Comparison of ENCODE assay signal across 29 mouse cellular contexts in the genomic region with DNA sequence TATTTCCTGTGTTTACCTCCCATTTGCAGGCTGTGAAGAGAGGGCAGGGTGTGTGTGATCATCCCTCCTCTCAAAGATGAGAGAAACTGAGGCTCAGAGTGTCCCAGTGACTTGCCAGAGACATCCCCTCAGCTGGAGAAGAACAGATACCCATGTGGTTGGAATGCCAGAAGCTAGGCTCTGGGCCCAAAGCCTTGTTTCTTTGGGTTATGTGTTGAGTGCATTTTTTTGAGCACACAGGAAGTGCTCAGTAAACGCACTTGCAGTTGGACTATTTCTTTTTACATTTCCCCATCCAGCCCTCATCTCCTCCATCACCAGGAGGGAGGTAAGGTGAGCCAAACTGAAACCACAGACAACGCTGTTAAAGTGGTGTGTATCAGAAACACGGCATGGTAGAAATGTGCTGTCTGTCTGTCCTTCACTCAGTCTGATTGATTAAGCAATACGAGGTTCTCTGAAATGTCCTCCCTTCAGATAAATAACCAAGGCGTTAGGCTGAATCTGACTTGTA.
DNase-seq lines count a peak whose midpoint lies in the region; ATAC-seq lines count a peak whose summit lies in the region.
"Had no signal": no experiment of that assay in that cellular context is flagged by ENCODE, and none has a peak within 500 bp of the region (broad histone marks: within the 10 kb centered on the region; RNA-seq: fewer than 3 reads in every experiment).

No protein-coding gene starts in this region.

- H3K4me3 ChIP-seq in heart, embryonic 16.5 days (ENCODE audit: low read length) = no peak overlapping the region
- no peak overlapping the region for H3K4me3 ChIP-seq in kidney, embryonic 16.5 days (ENCODE audit: low read length)
- H3K4me3 ChIP-seq: erythroblast, embryonic 14.5 days; gastrocnemius, adult 2 months; heart, adult 2 months; heart, embryonic 12.5 days; hindbrain, embryonic 12.5 days; left cerebral cortex, adult 2 months; limb, embryonic 12.5 days; liver, embryonic 15.5 days; midbrain, embryonic 10.5 days; midbrain, embryonic 15.5 days; stomach, embryonic 15.5 days had no signal

- no peaks in the 10 kb centered on the region for H3K36me3 ChIP-seq in heart, embryonic 16.5 days (ENCODE audit: control insufficient read depth, insufficient read depth)
- H3K36me3 ChIP-seq in kidney, embryonic 16.5 days (ENCODE audit: insufficient read depth, low read length) = no peaks in the 10 kb centered on the region
- H3K36me3 ChIP-seq: heart, embryonic 12.5 days; hindbrain, embryonic 12.5 days; limb, embryonic 12.5 days; liver, embryonic 15.5 days; midbrain, embryonic 10.5 days; midbrain, embryonic 15.5 days; stomach, embryonic 15.5 days had no signal

- no peak overlapping the region for H3K4me2 ChIP-seq in heart, embryonic 16.5 days (ENCODE audit: low read depth, low read length)
- no peak overlapping the region for H3K4me2 ChIP-seq in kidney, embryonic 16.5 days (replicated peaks; ENCODE audit: low read depth, low read length)
- H3K4me2 ChIP-seq: heart, embryonic 12.5 days; hindbrain, embryonic 12.5 days; limb, embryonic 12.5 days; liver, embryonic 15.5 days; lung, embryonic 14.5 days; midbrain, embryonic 15.5 days; stomach, embryonic 15.5 days had no signal

- 59% methylated on average over 5 of the region's 5 CpGs for WGBS in heart, embryonic 16.5 days
- WGBS in kidney, embryonic 16.5 days = 72% methylated on average over 5 of the region's 5 CpGs

- no peak for ATAC-seq in heart, embryonic 16.5 days (replicated peaks; ENCODE audit: extremely low read depth, insufficient read depth, low FRiP score)
- ATAC-seq in kidney, embryonic 16.5 days (ENCODE audit: low FRiP score, low TSS enrichment) = no peak
- ATAC-seq: forebrain, embryonic 16.5 days; midbrain, embryonic 15.5 days had no signal

- DNase-seq in heart, postnatal 4 days = no peak
- peak; percentile 74 for DNase-seq in CD4-positive helper T cell, adult 2 months (ENCODE audit: low read depth, low spot score)
- peak; percentile 85 for DNase-seq in induced T-regulatory cell, adult 2 months (ENCODE audit: low read depth)
- peak; percentile 74 for DNase-seq in thymus, postnatal 25 days
- no peak for DNase-seq in gastrocnemius, postnatal 14 days
- DNase-seq in layer of hippocampus, postnatal 25 days (ENCODE audit: extremely low spot score in 1 of 2, low spot score in 1 of 2) = no peak
- DNase-seq: adrenal gland, adult 2 months; cerebellum, adult 2 months; cerebellum, postnatal 14 days; gastrocnemius, adult 2 months; heart, adult 2 months; heart, postnatal 14 days; kidney, adult 18-20 months; kidney, postnatal 10 days; lung, embryonic 14.5 days; lung, postnatal 14 days; right cerebral cortex, postnatal 4 days had no signal

- intact Hi-C loops in gastrocnemius, postnatal 14 days (cut with DNase I; ENCODE audit: low total_unique reads) = no loop called here

- no peaks in the 10 kb centered on the region for H3K4me1 ChIP-seq in heart, embryonic 16.5 days (ENCODE audit: control insufficient read depth, insufficient read depth, low read length)
- no peaks in the 10 kb centered on the region for H3K4me1 ChIP-seq in kidney, embryonic 16.5 days (ENCODE audit: insufficient read depth, low read length)
- H3K4me1 ChIP-seq: heart, embryonic 12.5 days; hindbrain, embryonic 12.5 days; liver, embryonic 15.5 days; midbrain, embryonic 10.5 days; midbrain, embryonic 15.5 days; stomach, embryonic 15.5 days had no signal

- peak overlapping the region; percentile 50; the same call in 1 of the 2 replicates for H3K27ac ChIP-seq in heart, embryonic 16.5 days (ENCODE audit: low read length)
- H3K27ac ChIP-seq in kidney, embryonic 16.5 days (ENCODE audit: low read length) = no peak overlapping the region
- H3K27ac ChIP-seq: gastrocnemius, adult 2 months; heart, adult 2 months; hindbrain, embryonic 12.5 days; left cerebral cortex, adult 2 months; limb, embryonic 12.5 days; liver, embryonic 15.5 days; midbrain, embryonic 10.5 days; midbrain, embryonic 15.5 days; stomach, embryonic 15.5 days had no signal

- H3K9ac ChIP-seq in heart, embryonic 16.5 days (ENCODE audit: low read length) = no peak overlapping the region
- no peak overlapping the region for H3K9ac ChIP-seq in kidney, embryonic 16.5 days (replicated peaks; ENCODE audit: low read length)
- H3K9ac ChIP-seq: heart, embryonic 12.5 days; hindbrain, embryonic 12.5 days; limb, embryonic 12.5 days; liver, embryonic 15.5 days; lung, embryonic 14.5 days; midbrain, embryonic 15.5 days; stomach, embryonic 15.5 days had no signal

- no peaks in the 10 kb centered on the region for H3K27me3 ChIP-seq in heart, embryonic 16.5 days (ENCODE audit: control insufficient read depth, insufficient read depth, low read length)
- H3K27me3 ChIP-seq in kidney, embryonic 16.5 days (ENCODE audit: insufficient read depth, low read length) = no peaks in the 10 kb centered on the region
- H3K27me3 ChIP-seq: heart, embryonic 12.5 days; hindbrain, embryonic 12.5 days; limb, embryonic 12.5 days; liver, embryonic 15.5 days; midbrain, embryonic 15.5 days; stomach, embryonic 15.5 days had no signal

- no peaks in the 10 kb centered on the region for H3K9me3 ChIP-seq in heart, embryonic 16.5 days (replicated peaks; ENCODE audit: control insufficient read depth, low read length)
- no peaks in the 10 kb centered on the region for H3K9me3 ChIP-seq in kidney, embryonic 16.5 days (ENCODE audit: low read length)
- H3K9me3 ChIP-seq: heart, embryonic 12.5 days; hindbrain, embryonic 12.5 days; limb, embryonic 12.5 days; liver, embryonic 15.5 days; midbrain, embryonic 10.5 days; midbrain, embryonic 15.5 days; stomach, embryonic 15.5 days had no signal

Comparison
In these comparisons a context has a peak if more than half of its experiments do, and no peak if none do; other contexts are left out.
1. DNase-seq: peak in CD4-positive helper T cell, adult 2 months (single experiment), induced T-regulatory cell, adult 2 months (single experiment) and thymus, postnatal 25 days (single experiment); none in heart, postnatal 4 days (single experiment), gastrocnemius, postnatal 14 days (single experiment) and layer of hippocampus, postnatal 25 days (0 of 2).